In genomic region chr4:137664433-137664979, GRCm38 (mm10) we compare ENCODE assay signal across 8 mouse cellular contexts. TPM values are rescaled to one million over a fixed set of nuclear protein-coding genes. Genes with fewer than 3 reads are reported as not detected.
A peak's percentile ranks its signal among the peaks of the same experiment; 100 is the strongest.
DNase-seq lines count a peak whose midpoint lies in the region; ATAC-seq lines count a peak whose summit lies in the region.

Gene Rap1gap (plus strand): TSS chr4:137664726.

- WGBS in heart, embryonic 16.5 days = under 1% methylated on average over 42 of the region's 44 CpGs
- 1% methylated on average over 44 of the region's 44 CpGs for WGBS in lung, embryonic 15.5 days

- H3K9ac ChIP-seq in heart, embryonic 16.5 days (ENCODE audit: low read length) = peak within 1 kb of the TSS; percentile 63
- peak within 1 kb of the TSS; percentile 37 for H3K9ac ChIP-seq in lung, embryonic 15.5 days

- H3K36me3 ChIP-seq in heart, embryonic 16.5 days (ENCODE audit: control insufficient read depth, insufficient read depth) = no peaks in the 10 kb centered on the region
- no peaks in the 10 kb centered on the region for H3K36me3 ChIP-seq in lung, embryonic 15.5 days

- ATAC-seq in heart, embryonic 16.5 days (replicated peaks; ENCODE audit: extremely low read depth, insufficient read depth, low FRiP score) = peak; percentile 42; the same call in 1 of the 2 replicates
- no peak for ATAC-seq in lung, embryonic 15.5 days (ENCODE audit: borderline replicate concordance, extremely low read depth, low FRiP score, low TSS enrichment)

- peaks cover 34% of the 10 kb centered on the region for H3K27me3 ChIP-seq in heart, embryonic 16.5 days (ENCODE audit: control insufficient read depth, insufficient read depth, low read length)
- peaks cover 45% of the 10 kb centered on the region for H3K27me3 ChIP-seq in lung, embryonic 15.5 days

- H3K4me1 ChIP-seq in heart, embryonic 16.5 days (ENCODE audit: control insufficient read depth, insufficient read depth, low read length) = peaks cover 15% of the 10 kb centered on the region
- H3K4me1 ChIP-seq in lung, embryonic 15.5 days = peaks cover 27% of the 10 kb centered on the region

- DNase-seq in urinary bladder, adult 18-20 months (ENCODE audit: low spot score in 2 of 2) = peak; percentile 49 to 55
- no peak for DNase-seq in urinary bladder, postnatal 10 days (ENCODE audit: low spot score)
- DNase-seq in embryo, embryonic 9.5 days (ENCODE audit: extremely low spot score) = peak; percentile 32
- DNase-seq in layer of hippocampus, adult 8-10 months (ENCODE audit: low spot score in 2 of 2) = peak in 1 of 2 experiments; percentile 71
- peak; percentile 87 to 88 for DNase-seq in right cerebral cortex, postnatal 10 days (ENCODE audit: low spot score in 2 of 2)
- no peak for DNase-seq in B cell, adult 2 months

- H3K4me2 ChIP-seq in heart, embryonic 16.5 days (ENCODE audit: low read depth, low read length) = peak within 1 kb of the TSS; percentile 87
- H3K4me2 ChIP-seq in lung, embryonic 15.5 days = peak within 1 kb of the TSS; percentile 91

- H3K9me3 ChIP-seq in heart, embryonic 16.5 days (replicated peaks; ENCODE audit: control insufficient read depth, low read length) = no peaks in the 10 kb centered on the region
- no peaks in the 10 kb centered on the region for H3K9me3 ChIP-seq in lung, embryonic 15.5 days

- H3K4me3 ChIP-seq in heart, embryonic 16.5 days (ENCODE audit: low read length) = peak within 1 kb of the TSS; percentile 58
- H3K4me3 ChIP-seq in lung, embryonic 15.5 days = peak within 1 kb of the TSS; percentile 43

- H3K27ac ChIP-seq in heart, embryonic 16.5 days (ENCODE audit: low read length) = no peak within 1 kb of the TSS
- H3K27ac ChIP-seq in lung, embryonic 15.5 days = no peak within 1 kb of the TSS

RNA-seq across cellular contexts. Expression of gene Rap1gap, which starts in this region (rescaled TPM):
- polyA plus RNA-seq in heart, embryonic 16.5 days (2015; fragmentation: Nextera tagmentation; extraction: Ambion mirVana) = 9.7 and 9.8 TPM in 2 replicates
- 100 to 1,000 TPM; 253 to 279 (median 259) TPM for total RNA-seq in layer of hippocampus, adult 8-10 months (2022)
- 8.6 and 9.1 TPM in 2 replicates for polyA plus RNA-seq in lung, embryonic 15.5 days (2015; fragmentation: Nextera tagmentation; extraction: Ambion mirVana)

Comparison
In these comparisons a context has a peak if more than half of its experiments do, and no peak if none do; other contexts are left out.
1. DNase-seq: peak in urinary bladder, adult 18-20 months (2 of 2), embryo, embryonic 9.5 days (single experiment) and right cerebral cortex, postnatal 10 days (2 of 2); none in urinary bladder, postnatal 10 days (single experiment) and B cell, adult 2 months (0 of 2).